Mouse (Mus musculus) kidney, adult 2 months (tissue): ENCODE data around the gene 4930544D05Rik. TPM values are rescaled to one million over a fixed set of nuclear protein-coding genes. Genes with fewer than 3 reads are reported as not detected.
"Not testable (repeated sequence)": the region's sequence is repeated elsewhere in the genome, so short reads cannot be mapped to it uniquely, and the experiment has no call there.

ENCODE experiments used
- DNase-seq: peaks from one replicate; pipeline ENCODE4 v3.0.0; 2021
- H3K27ac ChIP-seq: fragments of 200-500 bp; 2 replicates; pipeline ENCODE4 v1.5.1; 2012; ENCODE audit warnings: low read depth, low read length, control low read depth, inconsistent platforms; ENCODE audit not compliant: insufficient read depth
- H3K27me3 ChIP-seq: fragments of 200-500 bp; replicated peaks from 2 replicates; pipeline ENCODE4 v1.6.1; 2012; ENCODE audit warnings: mild to moderate bottlenecking, moderate library complexity, low read length, inconsistent platforms; ENCODE audit not compliant: control insufficient read depth, insufficient read depth
- H3K36me3 ChIP-seq: fragments of 200-500 bp; 2 replicates; pipeline ENCODE4 v1.6.1; 2012; ENCODE audit warnings: mild to moderate bottlenecking, moderate library complexity, low read length, inconsistent platforms; ENCODE audit not compliant: control insufficient read depth, insufficient read depth
- H3K4me1 ChIP-seq: fragments of 200-500 bp; 2 replicates; pipeline ENCODE4 v1.6.1; 2011; ENCODE audit warnings: low read length; ENCODE audit not compliant: control insufficient read depth, insufficient read depth
- H3K4me3 ChIP-seq: fragments of 200-500 bp; 2 replicates; pipeline ENCODE4 v1.5.1; 2011; ENCODE audit warnings: mild to moderate bottlenecking, low read depth, low read length, control low read depth; ENCODE audit not compliant: insufficient read depth
- CTCF ChIP-seq: fragments of 200-500 bp; conservative IDR thresholded peaks from 2 replicates; pipeline ENCODE4 v1.5.1; 2011; ENCODE audit warnings: low read depth, mild to moderate bottlenecking, control low read depth, low read length, moderate library complexity, mixed read lengths; ENCODE audit not compliant: insufficient read depth, insufficient read length
- POLR2A ChIP-seq: fragments of 200-500 bp; IDR thresholded peaks from one replicate; pipeline ENCODE4 v1.6.1; 2011; ENCODE audit warnings: low read depth, low read length, control low read depth
- WGBS: fragments of 180-500 bp; shearing (Covaris S2); methylation state at CpG from one replicate; pipeline ENCODE4 v1.1.7; 2018; 5-methylcytosine and 5-hydroxymethylcytosine counted together
- polyA plus RNA-seq: library from polyadenylated mRNA; depleted of rRNA; stranded (reverse); fragments of >200 nt; gene quantifications from 2 replicates; pipeline ENCODE4 v1.2.3, GENCODE M21; 2012; rRNA removed

4930544D05Rik gene
- 0.29 TPM in 1 of 2 replicates, not detected in the other for polyA plus RNA-seq

GRCm38 (mm10) chr11:70615516-70616093, at the start of gene 4930544D05Rik:
Gene 4930544D05Rik (plus strand): TSS chr11:70615848.
- TF ChIP-seq CTCF = no peak
- Histone ChIP-seq H3K27me3 (no peaks in the 10 kb centered on the region), H3K4me3 (peak within 1 kb of the TSS; percentile 45), H3K36me3 (no peaks in the 10 kb centered on the region), H3K4me1 (peaks cover 5% of the 10 kb centered on the region; the same call in 1 of the 2 replicates), H3K27ac (no peak within 1 kb of the TSS)
- no peak for DNase-seq
- WGBS = 33% methylated on average over 21 of the region's 21 CpGs

- no peak overlapping the region for H3K4me3 ChIP-seq
- H3K36me3 ChIP-seq = no peaks in the 10 kb centered on the region
- no peak overlapping the region for H3K27ac ChIP-seq
- no peaks in the 10 kb centered on the region for H3K27me3 ChIP-seq
- TF ChIP-seq CTCF (no peak), POLR2A (no peak)
- DNase-seq = no peak
- 56% methylated on average over 7 of the region's 7 CpGs for WGBS
- peaks cover 21% of the 10 kb centered on the region for H3K4me1 ChIP-seq
Measured at GRCm38 (mm10) chr11:70566586-70566985, 49.1 kb upstream of the 4930544D05Rik start.

DNA sequence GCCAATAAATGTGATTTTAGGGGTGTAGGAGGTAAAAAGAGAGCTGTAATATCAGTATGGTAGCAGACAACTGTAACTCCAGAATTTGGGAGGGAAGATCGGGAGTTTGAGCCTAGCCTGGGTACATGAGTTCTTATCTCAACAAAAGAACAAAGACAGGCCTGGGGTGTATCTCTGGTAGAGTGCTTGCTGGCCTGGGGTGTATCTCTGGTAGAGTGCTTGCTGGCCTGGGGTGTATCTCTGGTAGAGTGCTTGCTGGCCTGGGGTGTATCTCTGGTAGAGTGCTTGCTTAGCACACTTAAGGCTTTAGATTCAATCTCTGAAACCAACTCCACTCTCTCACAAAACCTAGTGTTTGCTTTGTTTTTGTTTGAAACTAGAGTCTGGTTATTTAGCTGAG, 45.0 kb upstream of the 4930544D05Rik start:
- DNase-seq, H3K27me3 ChIP-seq, H3K27ac ChIP-seq, H3K4me3 ChIP-seq, H3K36me3 ChIP-seq: not testable (repeated sequence)
- peaks cover 18% of the 10 kb centered on the region for H3K4me1 ChIP-seq
- WGBS = 92% methylated on average over 1 of the region's 1 CpGs

- TF ChIP-seq POLR2A (no peak), CTCF (no peak)
- DNase-seq = no peak
- WGBS = 78% methylated on average over 1 of the region's 1 CpGs
- H3K27ac ChIP-seq = 0 out of 2 replicates have a peak overlapping the region, but pooled peaks have one; percentile 39
- no peaks in the 10 kb centered on the region for H3K27me3 ChIP-seq
- peaks cover 20% of the 10 kb centered on the region for H3K4me1 ChIP-seq
- H3K36me3 ChIP-seq = no peaks in the 10 kb centered on the region
- no peak overlapping the region for H3K4me3 ChIP-seq
Measured at GRCm38 (mm10) chr11:70571641-70572040, 44.0 kb upstream of the 4930544D05Rik start.

GRCm38 (mm10) chr11:70572348-70572902, 43.2 kb upstream of the 4930544D05Rik start:
- Histone ChIP-seq H3K27me3 (no peaks in the 10 kb centered on the region), H3K36me3 (no peaks in the 10 kb centered on the region), H3K4me3 (no peak overlapping the region), H3K27ac (no peak overlapping the region), H3K4me1 (peaks cover 24% of the 10 kb centered on the region)
- TF ChIP-seq POLR2A = no peak
- no peak for TF ChIP-seq CTCF
- no peak for DNase-seq
- 22% methylated on average over 5 of the region's 5 CpGs for WGBS

DNA sequence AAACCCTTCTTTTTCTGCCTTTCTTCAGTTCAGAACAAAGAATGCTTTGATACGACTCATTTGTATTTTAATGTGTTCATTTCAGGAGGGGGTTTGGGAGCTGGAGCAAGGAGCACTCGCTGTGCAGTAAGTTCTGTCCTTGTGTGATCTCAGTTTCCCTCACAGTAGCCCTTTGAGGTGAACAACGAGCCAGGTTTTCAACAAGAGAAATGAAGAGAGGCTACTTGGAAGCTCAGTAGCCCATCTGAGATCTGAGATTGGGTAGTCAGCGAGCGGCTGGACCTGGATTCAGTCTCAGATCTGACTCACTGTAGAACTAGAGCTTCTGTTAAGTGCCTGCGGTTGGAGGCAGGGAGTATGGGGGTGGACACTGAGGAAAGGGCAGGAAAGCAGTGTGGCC, 41.8 kb upstream of the 4930544D05Rik start:
- no peaks in the 10 kb centered on the region for H3K36me3 ChIP-seq
- 74% methylated on average over 6 of the region's 6 CpGs for WGBS
- TF ChIP-seq POLR2A (no peak), CTCF (no peak)
- H3K27me3 ChIP-seq = no peaks in the 10 kb centered on the region
- peaks cover 29% of the 10 kb centered on the region for H3K4me1 ChIP-seq
- no peak overlapping the region for H3K4me3 ChIP-seq
- no peak for DNase-seq
- H3K27ac ChIP-seq = no peak overlapping the region

- DNase-seq = peak; percentile 43
- 31% methylated on average over 3 of the region's 3 CpGs for WGBS
- Histone ChIP-seq H3K27ac (0 out of 2 replicates have a peak overlapping the region, but pooled peaks have one; percentile 7), H3K4me1 (peaks cover 34% of the 10 kb centered on the region), H3K27me3 (no peaks in the 10 kb centered on the region), H3K36me3 (no peaks in the 10 kb centered on the region), H3K4me3 (no peak overlapping the region)
- TF ChIP-seq POLR2A = no peak
- TF ChIP-seq CTCF = no peak
Measured at GRCm38 (mm10) chr11:70577201-70577600, 38.4 kb upstream of the 4930544D05Rik start.
